Mouse (Mus musculus) bone marrow, adult 2 months (tissue): ENCODE measurements at regions not wholly inside any gene's neighbourhood (a gene's known extent, or its start where the extent isn't known, plus 50 kb on each side); places are given as distances from the start of the nearest gene placed in this dataset.

Experiments used
- H3K27ac ChIP-seq: fragments of 200-500 bp; 2 replicates; pipeline ENCODE4 v1.5.1; 2012; ENCODE audit warnings: low read depth, mild to moderate bottlenecking, control low read depth, inconsistent platforms, low read length; ENCODE audit not compliant: control insufficient read depth, poor library complexity, insufficient read depth
- H3K4me1 ChIP-seq: fragments of 200-500 bp; 2 replicates; pipeline ENCODE4 v1.6.1; 2011; ENCODE audit warnings: low read length; ENCODE audit not compliant: control insufficient read depth, insufficient read depth
- H3K4me3 ChIP-seq: fragments of 200-500 bp; replicated peaks from 2 replicates; pipeline ENCODE3; 2011; ENCODE audit warnings: mild to moderate bottlenecking, low read depth, low read length, control low read depth; ENCODE audit not compliant: control insufficient read depth
- CTCF ChIP-seq: fragments of 200-500 bp; IDR thresholded peaks from 2 replicates; pipeline ENCODE4 v1.5.1; 2011; ENCODE audit warnings: low read length, control low read depth; ENCODE audit not compliant: control insufficient read depth, insufficient read depth
- POLR2A ChIP-seq: fragments of 200-500 bp; IDR thresholded peaks from 2 replicates; pipeline ENCODE4 v1.6.1; 2011; ENCODE audit warnings: low read depth, mild to moderate bottlenecking, control low read depth, low read length, borderline replicate concordance; ENCODE audit not compliant: control insufficient read depth
- WGBS: fragments of 180-500 bp; shearing (Covaris S2); methylation state at CpG from one replicate; pipeline ENCODE4 v1.1.7; 2018; 5-methylcytosine and 5-hydroxymethylcytosine counted together

- 3% methylated on average over 38 of the region's 38 CpGs for WGBS
- H3K27ac ChIP-seq, result no peak overlapping the region
- peaks cover 1% of the 10 kb centered on the region; the same call in 1 of the 2 replicates for H3K4me1 ChIP-seq
- TF ChIP-seq POLR2A (no peak), CTCF (no peak)
- H3K4me3 ChIP-seq, result no peak overlapping the region
Observed at GRCm38 (mm10) chr6:71048199-71049094, 92.1 kb downstream of the Foxi3 start.

GRCm38 (mm10) chr6:71050248-71050647 is 93.9 kb downstream of the Foxi3 start:
- WGBS, result 8% methylated on average over 5 of the region's 5 CpGs
- Histone ChIP-seq H3K27ac (no peak overlapping the region), H3K4me1 (peaks cover 1% of the 10 kb centered on the region; the same call in 1 of the 2 replicates), H3K4me3 (no peak overlapping the region)
- TF ChIP-seq CTCF (no peak), POLR2A (no peak)

DNA sequence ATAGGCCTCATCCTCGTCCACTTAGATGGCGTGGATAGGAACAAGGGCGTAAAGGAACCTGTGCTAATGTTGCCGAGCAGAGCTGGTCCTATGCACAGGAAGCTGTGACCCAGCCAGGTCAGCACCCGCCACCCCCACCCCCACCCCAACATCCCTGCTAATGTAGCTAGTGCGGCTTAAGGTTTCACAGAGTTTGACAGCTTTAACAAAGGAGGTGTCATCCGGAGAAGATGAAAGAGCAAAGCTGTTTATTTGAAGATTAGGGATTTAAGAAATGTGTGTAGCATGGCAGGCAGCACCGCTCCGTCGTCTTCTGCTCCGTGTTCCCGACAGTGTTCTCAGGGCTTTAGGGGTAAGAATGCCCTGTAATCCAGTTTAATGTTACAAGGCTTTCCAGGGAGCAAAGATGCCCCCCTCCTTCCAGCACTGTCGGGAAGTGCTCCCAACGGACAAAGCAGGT is 93.5 kb downstream of the Thnsl2 start:
- no peak overlapping the region for H3K4me3 ChIP-seq
- no peak overlapping the region for H3K27ac ChIP-seq
- TF ChIP-seq POLR2A (no peak), CTCF (no peak)
- WGBS, result 56% methylated on average over 14 of the region's 14 CpGs
- peaks cover 1% of the 10 kb centered on the region; the same call in 1 of the 2 replicates for H3K4me1 ChIP-seq

DNA sequence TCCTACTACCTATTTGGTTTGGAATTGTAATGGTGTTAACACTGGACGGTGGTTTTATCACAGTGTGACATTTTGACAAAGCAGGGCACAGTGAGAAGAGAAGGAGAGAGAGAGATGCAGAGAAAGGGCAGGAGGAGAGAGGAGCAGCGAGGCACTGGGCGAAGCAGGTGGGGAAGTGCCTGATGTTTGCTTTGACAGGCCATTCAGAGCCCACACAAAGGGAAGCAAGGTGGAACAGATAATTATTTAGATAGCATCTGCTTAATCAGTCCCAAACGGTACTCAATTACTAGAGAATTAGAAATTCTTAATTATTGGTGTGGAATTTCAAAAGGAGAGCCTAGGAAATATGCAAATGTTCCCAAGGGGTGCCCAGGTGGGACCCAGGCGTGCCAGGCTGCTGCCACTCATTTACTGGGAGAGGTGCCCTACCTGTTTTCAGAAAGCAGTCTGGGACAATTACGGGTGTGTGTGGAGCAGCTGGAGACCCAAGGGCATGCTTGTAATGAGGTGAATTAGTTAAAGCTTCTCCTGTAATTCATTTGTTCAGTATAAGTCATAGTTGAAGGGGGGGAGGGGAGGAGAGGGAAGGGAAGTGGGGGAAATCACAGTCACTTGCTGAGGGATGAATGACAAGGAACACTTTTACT is 86.9 kb downstream of the Thnsl2 start:
- H3K27ac ChIP-seq, result no peak overlapping the region
- WGBS, result 68% methylated on average over 6 of the region's 6 CpGs
- H3K4me3 ChIP-seq, result no peak overlapping the region
- no peaks in the 10 kb centered on the region for H3K4me1 ChIP-seq
- TF ChIP-seq POLR2A, result no peak

GRCm38 (mm10) chr6:71060116-71060515 is 84.1 kb downstream of the Thnsl2 start:
- no peak for TF ChIP-seq CTCF
- TF ChIP-seq POLR2A, result no peak

GRCm38 (mm10) chr6:71062980-71063379 is 81.3 kb downstream of the Thnsl2 start:
- 79% methylated on average over 4 of the region's 4 CpGs for whole genome bisulfite sequencing
- Histone ChIP-seq H3K27ac (no peak overlapping the region), H3K4me3 (no peak overlapping the region), H3K4me1 (no peaks in the 10 kb centered on the region)
- TF ChIP-seq POLR2A (no peak), CTCF (peak; percentile 16; the same call in 1 of the 2 replicates)

More at GRCm38 (mm10) chr6:71060116-71060515, 84.1 kb downstream of the Thnsl2 start:
- 20% methylated on average over 7 of the region's 7 CpGs for WGBS
- no peak overlapping the region for H3K4me3 ChIP-seq
- no peaks in the 10 kb centered on the region for H3K4me1 ChIP-seq
- H3K27ac ChIP-seq, result no peak overlapping the region

DNA sequence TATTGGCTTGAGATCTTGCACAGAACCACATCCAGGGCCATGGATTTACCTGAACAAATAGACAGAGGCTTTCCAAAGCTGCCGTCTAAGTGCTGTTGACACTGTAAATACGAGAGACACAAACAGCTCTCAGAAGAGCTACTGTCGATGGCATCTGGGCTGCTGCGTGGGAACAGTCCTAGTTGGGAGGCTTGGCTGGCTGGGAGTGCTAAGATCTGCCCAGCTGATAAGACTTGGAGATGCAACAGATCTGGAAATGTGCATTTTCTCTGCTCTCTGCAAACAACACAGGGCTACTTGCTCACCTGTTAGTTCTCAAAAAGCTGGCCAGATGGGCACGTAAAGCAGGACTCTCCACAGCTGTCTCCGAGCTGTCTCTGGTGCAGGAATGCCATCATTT is 78.8 kb downstream of the Thnsl2 start:
- Histone ChIP-seq H3K4me3 (no peak overlapping the region), H3K4me1 (no peaks in the 10 kb centered on the region), H3K27ac (no peak overlapping the region)
- TF ChIP-seq POLR2A (no peak), CTCF (no peak)
- 63% methylated on average over 6 of the region's 6 CpGs for WGBS

DNA sequence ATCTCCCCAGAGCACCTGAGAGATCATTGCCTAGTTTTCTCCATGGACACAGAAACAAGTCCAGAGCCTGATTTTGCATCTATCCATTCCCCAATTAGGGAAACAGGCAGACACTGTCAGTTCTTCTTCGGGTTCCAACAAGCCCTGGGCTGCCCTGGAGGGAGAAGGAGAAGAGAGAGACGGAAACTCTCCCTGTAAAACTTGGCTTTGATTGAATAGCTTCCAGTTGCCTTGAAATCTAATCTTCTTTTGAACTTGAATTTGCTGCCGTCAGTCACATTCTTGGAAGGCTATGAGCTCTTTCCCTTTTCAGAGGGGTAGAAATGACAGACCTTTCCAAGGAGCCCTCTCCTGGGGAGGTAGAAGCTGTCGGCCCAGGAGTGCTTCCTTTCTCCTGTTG is 75.0 kb downstream of the Thnsl2 start:
- TF ChIP-seq CTCF, result no peak
- no peak for TF ChIP-seq POLR2A
- no peak overlapping the region for H3K4me3 ChIP-seq
- no peak overlapping the region for H3K27ac ChIP-seq
- no peaks in the 10 kb centered on the region for H3K4me1 ChIP-seq
- WGBS, result 77% methylated on average over 4 of the region's 4 CpGs
